Mouse (Mus musculus): ENCODE data around the gene Zfp444.

DNA sequence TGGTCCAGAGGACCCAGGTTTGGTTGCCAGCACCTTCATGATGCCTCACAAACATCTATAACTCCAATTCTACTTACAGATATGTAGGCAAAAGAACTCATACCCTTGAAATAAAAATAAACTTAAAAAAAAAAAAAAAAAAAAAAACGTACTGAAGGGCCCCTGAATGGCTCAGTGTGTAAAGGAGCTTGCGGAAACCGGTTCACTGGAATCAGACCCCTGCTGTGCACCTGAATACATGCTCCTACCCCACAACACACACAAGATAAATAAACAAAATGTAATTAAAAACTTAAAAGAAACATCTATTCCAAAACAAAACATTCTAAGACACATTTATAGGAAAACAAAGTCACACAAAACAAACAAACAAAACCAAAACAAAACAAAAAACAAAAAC, 48.1 kb downstream of the Zfp444 start:
- TF ChIP-seq POLR2A (IDR thresholded peaks at IDR 0.05; ENCODE audit: low read depth, low read length) = no peak
- no peak for TF ChIP-seq CTCF (IDR thresholded peaks at IDR 0.05; ENCODE audit: borderline replicate concordance, insufficient read depth, low read length)

All from embryonic fibroblast, embryonic 13.5 days (primary cell).